Comparison of ENCODE assay signal across 12 mouse cellular contexts in genomic region chr1:144544497-144544961, GRCm38 (mm10). TPM values are rescaled to one million over a fixed set of nuclear protein-coding genes. Genes with fewer than 3 reads are reported as not detected.
DNase-seq lines count a peak whose midpoint lies in the region; ATAC-seq lines count a peak whose summit lies in the region.
"Had no signal": no experiment of that assay in that cellular context is flagged by ENCODE, and none has a peak within 500 bp of the region (broad histone marks: within the 10 kb centered on the region; RNA-seq: fewer than 3 reads in every experiment).

No protein-coding gene starts in this region.

- H3K36me3 ChIP-seq in forebrain, embryonic 12.5 days (replicated peaks): no peaks in the 10 kb centered on the region
- no peaks in the 10 kb centered on the region for H3K36me3 ChIP-seq in limb, embryonic 15.5 days
- H3K36me3 ChIP-seq: heart, embryonic 10.5 days; liver, embryonic 13.5 days had no signal

- peak; percentile 30 for DNase-seq in left cerebral cortex, postnatal 4 days
- DNase-seq in left cerebral cortex, adult 9 months (ENCODE audit: low spot score in 2 of 2): no peak
- peak; percentile 33 for DNase-seq in Muller cell, postnatal 12 days (ENCODE audit: inconsistent ontology term)
- no peak for DNase-seq in ovary, adult 18-20 months (ENCODE audit: low spot score)
- DNase-seq: liver, embryonic 13.5 days had no signal

- H3K9ac ChIP-seq in forebrain, embryonic 12.5 days: no peak overlapping the region
- no peak overlapping the region for H3K9ac ChIP-seq in limb, embryonic 15.5 days
- H3K9ac ChIP-seq: liver, embryonic 13.5 days had no signal

- no peaks in the 10 kb centered on the region for H3K9me3 ChIP-seq in forebrain, embryonic 12.5 days
- no peaks in the 10 kb centered on the region for H3K9me3 ChIP-seq in limb, embryonic 15.5 days
- H3K9me3 ChIP-seq: heart, embryonic 10.5 days; liver, embryonic 13.5 days had no signal

- no peak overlapping the region for H3K27ac ChIP-seq in forebrain, embryonic 12.5 days
- H3K27ac ChIP-seq in limb, embryonic 15.5 days: no peak overlapping the region
- H3K27ac ChIP-seq: heart, embryonic 10.5 days; liver, embryonic 13.5 days had no signal

- whole genome bisulfite sequencing in forebrain, embryonic 12.5 days: 73% methylated on average over 6 of the region's 6 CpGs
- WGBS in limb, embryonic 15.5 days: 46% methylated on average over 6 of the region's 6 CpGs

- intact Hi-C loops in left cerebral cortex, postnatal 4 days (cut with DNase I): no loop called here

- H3K4me2 ChIP-seq in forebrain, embryonic 12.5 days: no peak overlapping the region
- no peak overlapping the region for H3K4me2 ChIP-seq in limb, embryonic 15.5 days
- H3K4me2 ChIP-seq: liver, embryonic 13.5 days had no signal

- peak; percentile 76; the same call in 1 of the 2 replicates for ATAC-seq in forebrain, embryonic 12.5 days (ENCODE audit: low FRiP score)
- peak; percentile 52; the same call in 1 of the 2 replicates for ATAC-seq in limb, embryonic 15.5 days (ENCODE audit: insufficient number of reproducible peaks, low FRiP score, low TSS enrichment, low read depth)
- ATAC-seq in monocyte, adult 5-6 weeks (replicated peaks; ENCODE audit: insufficient number of reproducible peaks, low FRiP score, low TSS enrichment, poor library complexity, severe bottlenecking): no peak
- ATAC-seq in CD4-positive, CD25-positive, alpha-beta regulatory T cell, adult 4 months: no peak

- no peaks in the 10 kb centered on the region for H3K4me1 ChIP-seq in forebrain, embryonic 12.5 days
- no peaks in the 10 kb centered on the region for H3K4me1 ChIP-seq in limb, embryonic 15.5 days
- H3K4me1 ChIP-seq: liver, embryonic 13.5 days had no signal

- H3K4me3 ChIP-seq in forebrain, embryonic 12.5 days (replicated peaks): no peak overlapping the region
- H3K4me3 ChIP-seq in limb, embryonic 15.5 days: no peak overlapping the region
- H3K4me3 ChIP-seq: heart, embryonic 10.5 days; liver, embryonic 13.5 days had no signal

- no peaks in the 10 kb centered on the region for H3K27me3 ChIP-seq in forebrain, embryonic 12.5 days
- H3K27me3 ChIP-seq in limb, embryonic 15.5 days: no peaks in the 10 kb centered on the region
- H3K27me3 ChIP-seq: liver, embryonic 13.5 days had no signal

RNA-seq across cellular contexts. Expression of gene Rgs21, which starts 22.9 kb away (rescaled TPM):
- total RNA-seq in left cerebral cortex, postnatal 4 days (2021): not detected
- polyA plus RNA-seq in forebrain, embryonic 12.5 days (2016; fragmentation: Nextera tagmentation; extraction: Ambion mirVana): not detected in 2 replicates
- not detected in 2 replicates for polyA plus RNA-seq in limb, embryonic 15.5 days (2015; fragmentation: Nextera tagmentation; extraction: Ambion mirVana)
- not detected in 3 replicates for total RNA-seq in monocyte, adult 5-6 weeks (2017)
- polyA plus RNA-seq in CD4-positive, CD25-positive, alpha-beta regulatory T cell, adult 4 months (2017; shearing (Covaris generic)): not detected
- total RNA-seq: layer of hippocampus, adult 8-10 months had no signal
- polyA plus RNA-seq: heart, embryonic 10.5 days; liver, embryonic 13.5 days; testis, adult 2 months had no signal

Comparison
In these comparisons a context has a peak if more than half of its experiments do, and no peak if none do; other contexts are left out.
1. DNase-seq: peak in left cerebral cortex, postnatal 4 days (single experiment) and Muller cell, postnatal 12 days (single experiment); none in left cerebral cortex, adult 9 months (0 of 2) and ovary, adult 18-20 months (single experiment).
2. ATAC-seq: peak in forebrain, embryonic 12.5 days (single experiment) and limb, embryonic 15.5 days (single experiment); none in monocyte, adult 5-6 weeks (single experiment) and CD4-positive, CD25-positive, alpha-beta regulatory T cell, adult 4 months (single experiment).